Mouse (Mus musculus) embryonic facial prominence, embryonic 11.5 days (tissue): ENCODE measurements around the gene Tsen54. TPM values are rescaled to one million over a fixed set of nuclear protein-coding genes. Genes with fewer than 3 reads are reported as not detected.

Experiments
- ATAC-seq: fragments of 200-750 bp; cut with Nextera tagmentation; replicated peaks from 2 replicates; pipeline ENCODE4 v1.8.0; 2017; ENCODE audit warnings: low read depth; ENCODE audit not compliant: insufficient number of reproducible peaks, low FRiP score, low TSS enrichment
- DNase-seq: peaks from one replicate; pipeline ENCODE4 v3.0.0-alpha.2; 2015; ENCODE audit warnings: low spot score
- H3K27ac ChIP-seq: fragments of 300-500 bp; sonication (generic); replicated peaks from 2 replicates; pipeline ENCODE4 v1.5.1; 2014; ENCODE audit warnings: mild to moderate bottlenecking, low read depth, low read length, control low read depth
- H3K27me3 ChIP-seq: fragments of 300-500 bp; sonication (generic); 2 replicates; pipeline ENCODE4 v1.6.1; 2014; ENCODE audit warnings: mild to moderate bottlenecking, low read length, moderate library complexity, mixed read lengths; ENCODE audit not compliant: control insufficient read depth, insufficient read depth
- H3K36me3 ChIP-seq: fragments of 300-500 bp; sonication (generic); replicated peaks from 2 replicates; pipeline ENCODE4 v1.6.1; 2014; ENCODE audit warnings: low read depth, mild to moderate bottlenecking, low read length, moderate library complexity, mixed read lengths; ENCODE audit not compliant: control insufficient read depth, insufficient read depth
- H3K4me1 ChIP-seq: fragments of 300-500 bp; sonication (generic); 2 replicates; pipeline ENCODE4 v1.6.1; 2014; ENCODE audit warnings: low read length, mixed read lengths; ENCODE audit not compliant: control insufficient read depth, insufficient read depth
- H3K4me2 ChIP-seq: fragments of 300-500 bp; sonication (generic); 2 replicates; pipeline ENCODE4 v1.6.1; 2014; ENCODE audit warnings: low read depth, mild to moderate bottlenecking, control low read depth, low read length, moderate library complexity
- H3K4me3 ChIP-seq: fragments of 300-500 bp; sonication (generic); 2 replicates; pipeline ENCODE4 v1.5.1; 2014; ENCODE audit warnings: low read depth, low read length, control low read depth
- H3K9ac ChIP-seq: fragments of 300-500 bp; sonication (generic); replicated peaks from 2 replicates; pipeline ENCODE4 v1.6.1; 2014; ENCODE audit warnings: mild to moderate bottlenecking, control low read depth, low read length
- H3K9me3 ChIP-seq: fragments of 300-500 bp; sonication (generic); replicated peaks from 2 replicates; pipeline ENCODE4 v1.6.1; 2016; ENCODE audit warnings: mild to moderate bottlenecking, low read length, inconsistent platforms, mixed read lengths; ENCODE audit not compliant: control insufficient read depth
- WGBS: fragments of 180-500 bp; shearing (Covaris S2); extraction: QIAGEN DNeasy Blood & Tissue Kit; methylation state at CpG from one replicate; pipeline ENCODE4 v1.1.7; 2014; 5-methylcytosine and 5-hydroxymethylcytosine counted together
- polyA plus RNA-seq: library from polyadenylated mRNA; unstranded; fragments of >200 nt; fragmentation: Nextera tagmentation; extraction: Ambion mirVana; gene quantifications from 2 replicates; pipeline ENCODE4 v1.2.1, GENCODE M21; 2014

Tsen54 gene
- polyA plus RNA-seq = 19.8 and 22.2 TPM in 2 replicates

GRCm38 (mm10) chr11:115814605-115815450 lies at the start of gene Tsen54:
TSS of gene Tsen54 (plus strand) at chr11:115814724.
- Histone ChIP-seq H3K4me3 (peak within 1 kb of the TSS; percentile 96), H3K27me3 (no peaks in the 10 kb centered on the region), H3K4me1 (peaks cover 5% of the 10 kb centered on the region; the same call in 1 of the 2 replicates), H3K27ac (peak within 1 kb of the TSS; percentile 41), H3K36me3 (peaks cover under 1% of the 10 kb centered on the region; the same call in 1 of the 2 replicates), H3K9me3 (no peaks in the 10 kb centered on the region), H3K4me2 (peak within 1 kb of the TSS; percentile 93), H3K9ac (peak within 1 kb of the TSS; percentile 81)
- peak; percentile 46; the same call in 1 of the 2 replicates for ATAC-seq
- peak; percentile 82 for DNase-seq
- WGBS = under 1% methylated on average over 82 of the region's 84 CpGs

- H3K4me3 ChIP-seq = peak within 1 kb of the TSS; percentile 92
- WGBS = 0% methylated on average over 30 of the region's 32 CpGs
- peak within 1 kb of the TSS; percentile 78 for H3K4me2 ChIP-seq
- H3K9ac ChIP-seq = peak within 1 kb of the TSS; percentile 98
- DNase-seq (peak; percentile 99), ATAC-seq (peak; percentile 97)
- no peaks in the 10 kb centered on the region; the same call in 1 of the 2 replicates for H3K4me1 ChIP-seq
- H3K9me3 ChIP-seq = no peaks in the 10 kb centered on the region
- H3K36me3 ChIP-seq = no peaks in the 10 kb centered on the region
- no peaks in the 10 kb centered on the region for H3K27me3 ChIP-seq
- peak within 1 kb of the TSS; percentile 79; the same call in 1 of the 2 replicates for H3K27ac ChIP-seq
Observed at GRCm38 (mm10) chr11:115765103-115765606, 49.4 kb upstream of the Tsen54 start, which contains the start of gene Tmem94. TSS of gene Tmem94 (plus strand) at chr11:115765433.

- H3K36me3 ChIP-seq = no peaks in the 10 kb centered on the region
- H3K4me3 ChIP-seq = peak overlapping the region; percentile 92
- DNase-seq = peak; percentile 49
Observed at GRCm38 (mm10) chr11:115765607-115766141, 48.9 kb upstream of the Tsen54 start.

GRCm38 (mm10) chr11:115766356-115766943 lies 48.1 kb upstream of the Tsen54 start:
- H3K9me3 ChIP-seq = no peaks in the 10 kb centered on the region
- H3K27me3 ChIP-seq = no peaks in the 10 kb centered on the region
- peak overlapping the region; percentile 78 for H3K4me2 ChIP-seq
- peak overlapping the region; percentile 98 for H3K9ac ChIP-seq
- no peaks in the 10 kb centered on the region for H3K36me3 ChIP-seq
- DNase-seq = peak; percentile 10
- no peak for ATAC-seq
- WGBS = 47% methylated on average over 13 of the region's 13 CpGs
- H3K4me3 ChIP-seq = peak overlapping the region; percentile 92
- no peaks in the 10 kb centered on the region; the same call in 1 of the 2 replicates for H3K4me1 ChIP-seq
- H3K27ac ChIP-seq = no peak overlapping the region

More at GRCm38 (mm10) chr11:115765607-115766141, 48.9 kb upstream of the Tsen54 start:
- H3K4me1 ChIP-seq = no peaks in the 10 kb centered on the region; the same call in 1 of the 2 replicates
- ATAC-seq = peak; percentile 76
- peak overlapping the region; percentile 79; the same call in 1 of the 2 replicates for H3K27ac ChIP-seq
- peak overlapping the region; percentile 98 for H3K9ac ChIP-seq
- peak overlapping the region; percentile 78 for H3K4me2 ChIP-seq
- no peaks in the 10 kb centered on the region for H3K9me3 ChIP-seq
- 0% methylated on average over 34 of the region's 34 CpGs for WGBS
- no peaks in the 10 kb centered on the region for H3K27me3 ChIP-seq

GRCm38 (mm10) chr11:115766981-115767380 lies 47.5 kb upstream of the Tsen54 start:
- Histone ChIP-seq H3K4me2 (no peak overlapping the region), H3K4me3 (no peak overlapping the region), H3K9me3 (no peaks in the 10 kb centered on the region), H3K36me3 (no peaks in the 10 kb centered on the region), H3K4me1 (no peaks in the 10 kb centered on the region; the same call in 1 of the 2 replicates), H3K27me3 (no peaks in the 10 kb centered on the region), H3K27ac (no peak overlapping the region), H3K9ac (no peak overlapping the region)
- no peak for DNase-seq
- ATAC-seq = no peak
- 87% methylated on average over 8 of the region's 8 CpGs for WGBS

- DNase-seq = no peak
- no peak overlapping the region for H3K4me2 ChIP-seq
- no peaks in the 10 kb centered on the region for H3K9me3 ChIP-seq
- no peak for ATAC-seq
- WGBS = 86% methylated on average over 3 of the region's 3 CpGs
- H3K4me1 ChIP-seq = no peaks in the 10 kb centered on the region; the same call in 1 of the 2 replicates
- no peaks in the 10 kb centered on the region for H3K27me3 ChIP-seq
- H3K4me3 ChIP-seq = no peak overlapping the region
- no peak overlapping the region for H3K9ac ChIP-seq
- no peaks in the 10 kb centered on the region for H3K36me3 ChIP-seq
- no peak overlapping the region for H3K27ac ChIP-seq
Observed at GRCm38 (mm10) chr11:115768896-115769295, 45.6 kb upstream of the Tsen54 start.

- Histone ChIP-seq H3K36me3 (no peaks in the 10 kb centered on the region), H3K4me1 (peaks cover 6% of the 10 kb centered on the region), H3K27ac (no peak overlapping the region), H3K4me3 (no peak overlapping the region), H3K27me3 (no peaks in the 10 kb centered on the region), H3K9me3 (no peaks in the 10 kb centered on the region), H3K9ac (no peak overlapping the region), H3K4me2 (no peak overlapping the region)
- DNase-seq (no peak), ATAC-seq (no peak)
- 54% methylated on average over 4 of the region's 4 CpGs for WGBS
Observed at GRCm38 (mm10) chr11:115774653-115775052, 39.9 kb upstream of the Tsen54 start.
